Mouse (Mus musculus) intestine, embryonic 14.5 days (tissue): ENCODE measurements around the gene Cdcp1. TPM values are rescaled to one million over a fixed set of nuclear protein-coding genes. Genes with fewer than 3 reads are reported as not detected.

Experiments used
- ATAC-seq: fragments of 200-750 bp; cut with Nextera tagmentation; replicated peaks from 2 replicates; pipeline ENCODE4 v1.8.0; 2017; ENCODE audit warnings: low read depth, moderate number of reproducible peaks, moderate TSS enrichment, moderate library complexity; ENCODE audit not compliant: low FRiP score, low TSS enrichment
- DNase-seq: peaks from one replicate; pipeline ENCODE4 v3.0.0-alpha.2; 2018; ENCODE audit warnings: low spot score
- H3K27ac ChIP-seq: fragments of 300-500 bp; sonication (generic); 2 replicates; pipeline ENCODE4 v1.5.1; 2014; ENCODE audit warnings: low read depth, mild to moderate bottlenecking, control low read depth
- H3K27me3 ChIP-seq: fragments of 300-500 bp; sonication (generic); replicated peaks from 2 replicates; pipeline ENCODE4 v1.6.1; 2014; ENCODE audit warnings: low read length, control low read depth; ENCODE audit not compliant: control insufficient read depth, insufficient read depth
- H3K36me3 ChIP-seq: fragments of 300-500 bp; sonication (generic); 2 replicates; pipeline ENCODE4 v1.6.1; 2014; ENCODE audit warnings: low read length, control low read depth; ENCODE audit not compliant: control insufficient read depth, insufficient read depth
- H3K4me1 ChIP-seq: fragments of 300-500 bp; sonication (generic); replicated peaks from 2 replicates; pipeline ENCODE4 v1.6.1; 2014; ENCODE audit warnings: low read length, control low read depth, mixed read lengths; ENCODE audit not compliant: control insufficient read depth, insufficient read depth
- H3K4me2 ChIP-seq: fragments of 300-500 bp; sonication (generic); 2 replicates; pipeline ENCODE4 v1.6.1; 2014; ENCODE audit warnings: low read length
- H3K4me3 ChIP-seq: fragments of 300-500 bp; sonication (generic); 2 replicates; pipeline ENCODE4 v1.5.1; 2014; ENCODE audit warnings: low read depth, low read length, control low read depth, mixed read lengths
- H3K9ac ChIP-seq: fragments of 300-500 bp; sonication (generic); 2 replicates; pipeline ENCODE4 v1.6.1; 2014; ENCODE audit warnings: mild to moderate bottlenecking, low read length
- H3K9me3 ChIP-seq: fragments of 300-500 bp; sonication (generic); 2 replicates; pipeline ENCODE4 v1.6.1; 2016; ENCODE audit warnings: low read length, control low read depth; ENCODE audit not compliant: control insufficient read depth
- WGBS: fragments of 180-500 bp; shearing (Covaris S2); extraction: QIAGEN DNeasy Blood & Tissue Kit; methylation state at CpG from one replicate; pipeline ENCODE4 v1.1.7; 2014; 5-methylcytosine and 5-hydroxymethylcytosine counted together
- polyA plus RNA-seq: library from polyadenylated mRNA; unstranded; fragments of >200 nt; fragmentation: Nextera tagmentation; extraction: Ambion mirVana; gene quantifications from 2 replicates; pipeline ENCODE4 v1.2.1, GENCODE M21; 2014

The Cdcp1 gene
- polyA plus RNA-seq, result 17.5 and 18.7 TPM in 2 replicates

- Histone ChIP-seq H3K4me3 (peak within 1 kb of the TSS; percentile 28), H3K27ac (peak within 1 kb of the TSS; percentile 24; the same call in 1 of the 2 replicates), H3K9ac (peak within 1 kb of the TSS; percentile 43), H3K36me3 (no peaks in the 10 kb centered on the region), H3K4me1 (no peaks in the 10 kb centered on the region), H3K4me2 (peak within 1 kb of the TSS; percentile 45), H3K9me3 (no peaks in the 10 kb centered on the region), H3K27me3 (peaks cover 22% of the 10 kb centered on the region)
- 5% methylated on average over 45 of the region's 45 CpGs for WGBS
- ATAC-seq (peak; percentile 92), DNase-seq (peak; percentile 75)
Observed at GRCm38 (mm10) chr9:123215621-123216440, at the start of gene Cdcp1. Cdcp1 (minus strand) TSS chr9:123216038.

GRCm38 (mm10) chr9:123260611-123261021, 44.8 kb upstream of the Cdcp1 start, which contains the start of gene Tmem158:
Tmem158 (minus strand) TSS chr9:123260764.
- Histone ChIP-seq H3K4me2 (peak within 1 kb of the TSS; percentile 84), H3K4me3 (peak within 1 kb of the TSS; percentile 78), H3K4me1 (no peaks in the 10 kb centered on the region; the same call in 1 of the 2 replicates), H3K27me3 (peaks cover 4% of the 10 kb centered on the region; the same call in 1 of the 2 replicates), H3K36me3 (no peaks in the 10 kb centered on the region), H3K27ac (peak within 1 kb of the TSS; percentile 77), H3K9ac (peak within 1 kb of the TSS; percentile 55), H3K9me3 (no peaks in the 10 kb centered on the region)
- peak; percentile 86 for ATAC-seq
- under 1% methylated on average over 40 of the region's 40 CpGs for WGBS
- DNase-seq, result peak; percentile 94

- H3K36me3 ChIP-seq, result no peaks in the 10 kb centered on the region
- peak overlapping the region; percentile 77 for H3K27ac ChIP-seq
- H3K4me3 ChIP-seq, result peak overlapping the region; percentile 78
- peak; percentile 88 for DNase-seq
- H3K27me3 ChIP-seq, result peaks cover 4% of the 10 kb centered on the region; the same call in 1 of the 2 replicates
- peak; percentile 81 for ATAC-seq
- no peaks in the 10 kb centered on the region; the same call in 1 of the 2 replicates for H3K4me1 ChIP-seq
- under 1% methylated on average over 81 of the region's 92 CpGs for WGBS
- H3K9ac ChIP-seq, result peak overlapping the region; percentile 55
- no peaks in the 10 kb centered on the region for H3K9me3 ChIP-seq
- peak overlapping the region; percentile 84 for H3K4me2 ChIP-seq
Observed at GRCm38 (mm10) chr9:123259896-123260610, 44.2 kb upstream of the Cdcp1 start.

- Histone ChIP-seq H3K4me3 (peak overlapping the region; percentile 78), H3K4me1 (no peaks in the 10 kb centered on the region; the same call in 1 of the 2 replicates), H3K9ac (peak overlapping the region; percentile 55), H3K27me3 (peaks cover 4% of the 10 kb centered on the region; the same call in 1 of the 2 replicates), H3K27ac (peak overlapping the region; percentile 77; the same call in 1 of the 2 replicates), H3K36me3 (no peaks in the 10 kb centered on the region), H3K4me2 (peak overlapping the region; percentile 84), H3K9me3 (no peaks in the 10 kb centered on the region)
- DNase-seq, result no peak
- peak; percentile 48 for ATAC-seq
- under 1% methylated on average over 45 of the region's 45 CpGs for WGBS
Observed at GRCm38 (mm10) chr9:123259461-123259895, 43.6 kb upstream of the Cdcp1 start.

DNA sequence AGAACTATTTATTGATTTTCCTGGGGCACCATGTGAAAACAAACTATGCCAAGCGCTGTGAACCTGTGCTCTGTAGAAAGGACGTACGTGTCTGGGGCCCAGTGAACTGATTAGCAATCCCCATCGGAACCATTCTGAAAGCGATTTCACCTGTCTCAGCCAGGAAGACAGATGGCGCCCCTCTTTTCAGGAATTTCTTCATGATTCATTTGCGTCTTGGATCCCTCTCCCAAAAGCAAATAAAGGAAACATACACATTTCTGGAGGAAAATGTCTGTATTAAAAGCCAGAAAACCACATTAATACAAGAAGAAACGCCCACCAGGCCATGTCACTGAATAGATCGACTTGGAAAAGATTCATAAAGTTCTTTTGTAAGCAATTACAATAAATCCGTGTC, 43.0 kb upstream of the Cdcp1 start:
- Histone ChIP-seq H3K4me2 (peak overlapping the region; percentile 84), H3K4me1 (no peaks in the 10 kb centered on the region; the same call in 1 of the 2 replicates), H3K27me3 (peaks cover 4% of the 10 kb centered on the region; the same call in 1 of the 2 replicates), H3K4me3 (peak overlapping the region; percentile 78), H3K27ac (no peak overlapping the region), H3K9ac (no peak overlapping the region), H3K9me3 (no peaks in the 10 kb centered on the region), H3K36me3 (no peaks in the 10 kb centered on the region)
- no peak for DNase-seq
- ATAC-seq, result no peak
- WGBS, result 26% methylated on average over 10 of the region's 10 CpGs

DNA sequence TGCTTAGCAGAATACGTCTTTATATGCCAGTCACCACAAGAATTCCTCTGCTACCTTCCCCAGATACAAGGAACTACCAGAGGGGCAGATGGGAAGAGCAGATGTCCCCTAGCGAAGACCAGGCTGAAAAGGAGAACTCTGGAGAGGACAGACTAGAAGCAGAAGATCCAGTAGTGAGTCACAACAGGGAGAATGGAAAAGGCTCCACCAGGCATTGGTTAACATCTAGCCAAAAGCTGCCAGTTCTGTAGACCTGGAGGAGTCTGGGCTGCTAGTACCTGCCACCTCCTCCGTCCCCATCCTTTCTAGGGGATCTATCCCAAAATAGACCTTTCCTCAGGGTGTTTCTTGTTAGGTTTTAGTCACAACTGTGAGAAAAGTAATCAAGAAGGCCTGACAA, 39.9 kb upstream of the Cdcp1 start:
- Histone ChIP-seq H3K36me3 (no peaks in the 10 kb centered on the region), H3K9me3 (no peaks in the 10 kb centered on the region), H3K4me3 (no peak overlapping the region), H3K9ac (no peak overlapping the region), H3K27ac (no peak overlapping the region), H3K27me3 (peaks cover 4% of the 10 kb centered on the region; the same call in 1 of the 2 replicates), H3K4me1 (no peaks in the 10 kb centered on the region; the same call in 1 of the 2 replicates), H3K4me2 (no peak overlapping the region)
- DNase-seq, result no peak
- WGBS, result 87% methylated on average over 3 of the region's 3 CpGs
- no peak for ATAC-seq

DNA sequence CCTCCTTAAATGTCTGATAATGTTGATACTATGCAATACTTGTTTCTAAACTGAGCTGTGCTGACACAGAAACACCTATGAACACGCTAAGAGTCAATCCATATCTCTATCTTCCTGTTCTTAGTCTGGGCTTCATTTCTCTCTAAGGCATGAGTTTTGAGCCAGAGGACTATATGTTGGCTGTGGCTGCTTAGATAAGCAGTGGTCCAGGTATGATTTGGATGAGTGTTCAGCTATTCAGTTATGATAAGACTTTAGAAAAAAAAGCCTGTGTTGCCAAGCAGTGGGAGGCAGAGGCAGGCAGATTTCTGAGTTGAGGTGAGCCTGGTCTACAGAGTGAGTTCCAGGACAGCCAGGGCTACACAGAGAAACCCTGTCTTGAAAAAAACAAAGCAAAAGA, 32.2 kb upstream of the Cdcp1 start:
- Histone ChIP-seq H3K27ac (no peak overlapping the region), H3K36me3 (no peaks in the 10 kb centered on the region), H3K9me3 (no peaks in the 10 kb centered on the region), H3K4me2 (no peak overlapping the region), H3K9ac (no peak overlapping the region), H3K27me3 (no peaks in the 10 kb centered on the region), H3K4me1 (no peaks in the 10 kb centered on the region), H3K4me3 (no peak overlapping the region)
- no peak for DNase-seq
- ATAC-seq, result no peak
- 62% methylated on average over 1 of the region's 1 CpGs for WGBS

DNA sequence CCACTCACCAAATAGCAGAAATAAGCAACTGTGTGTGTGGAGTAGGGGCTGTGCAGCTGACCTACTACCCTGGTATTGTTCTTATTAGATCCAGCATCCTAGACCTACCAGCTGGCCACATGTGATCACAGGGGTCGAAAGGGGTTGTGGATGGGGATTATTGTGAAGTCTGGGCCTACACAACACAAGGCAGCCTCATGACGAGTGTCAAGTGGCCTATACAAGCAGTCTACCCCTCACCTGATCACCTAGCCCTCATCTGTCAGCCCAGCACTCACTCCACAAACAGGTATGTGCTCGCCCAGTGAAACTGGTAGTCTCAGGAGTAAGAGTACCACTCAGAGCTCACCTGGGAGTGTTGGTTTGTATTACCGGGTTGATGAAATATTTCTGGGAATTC, 29.3 kb upstream of the Cdcp1 start:
- Histone ChIP-seq H3K27me3 (no peaks in the 10 kb centered on the region), H3K36me3 (no peaks in the 10 kb centered on the region), H3K9me3 (no peaks in the 10 kb centered on the region), H3K4me2 (no peak overlapping the region), H3K9ac (no peak overlapping the region), H3K27ac (no peak overlapping the region), H3K4me1 (no peaks in the 10 kb centered on the region), H3K4me3 (no peak overlapping the region)
- WGBS, result 84% methylated on average over 4 of the region's 4 CpGs
- DNase-seq (no peak), ATAC-seq (no peak)
